In genomic region chr1:189879965-189880364, GRCm38 (mm10) we compare ENCODE assay signal across 9 mouse cellular contexts. TPM values are rescaled to one million over a fixed set of nuclear protein-coding genes. Genes with fewer than 3 reads are reported as not detected.
DNase-seq lines count a peak whose midpoint lies in the region.
"Had no signal": no experiment of that assay in that cellular context is flagged by ENCODE, and none has a peak within 500 bp of the region (broad histone marks: within the 10 kb centered on the region; RNA-seq: fewer than 3 reads in every experiment).

No protein-coding gene starts in this region.

- peak; percentile 69 for DNase-seq in MN1 (ENCODE audit: low spot score)
- DNase-seq in adrenal gland, adult 8-10 months, result peak; percentile 36
- peak; percentile 58 to 72 for DNase-seq in heart, adult 9 months (ENCODE audit: low spot score in 2 of 2)
- DNase-seq in kidney, postnatal 14 days, result peak; percentile 85
- DNase-seq in frontal cortex, postnatal 25 days (ENCODE audit: low spot score in 2 of 2), result no peak
- no peak for DNase-seq in spleen, adult 12 weeks (ENCODE audit: low spot score)
- no peak for DNase-seq in urinary bladder, adult 18-20 months (ENCODE audit: low spot score in 2 of 2)
- DNase-seq in layer of hippocampus, adult 11-12 months (ENCODE audit: low spot score), result no peak
- DNase-seq: layer of hippocampus, postnatal 36 days had no signal

RNA-seq across cellular contexts. Expression of gene Smyd2, which starts 42.2 kb away (rescaled TPM):
- 10 to 100 TPM; 82.4 to 88.4 (median 85.1) TPM for total RNA-seq in adrenal gland, adult 8-10 months (2022)

Comparison
In these comparisons a context has a peak if more than half of its experiments do, and no peak if none do; other contexts are left out.
1. DNase-seq: peak in MN1 (single experiment), adrenal gland, adult 8-10 months (single experiment), heart, adult 9 months (2 of 2) and kidney, postnatal 14 days (single experiment); none in frontal cortex, postnatal 25 days (0 of 2), spleen, adult 12 weeks (single experiment), urinary bladder, adult 18-20 months (0 of 2) and layer of hippocampus, adult 11-12 months (single experiment).